Mouse (Mus musculus): Measurements from ENCODE around the gene Dmrta1. TPM values are rescaled to one million over a fixed set of nuclear protein-coding genes. Genes with fewer than 3 reads are reported as not detected.

Gene Dmrta1
- polyA plus RNA-seq (2017; shearing (Covaris generic)): not detected

GRCm38 (mm10) chr4:89679195-89679594, at the start of gene Dmrta1:
Gene Dmrta1 (plus strand): TSS chr4:89679436.

